Mouse (Mus musculus) erythroblast, embryonic 14.5 days (primary cell): ENCODE results near the gene Dync2li1. TPM values are rescaled to one million over a fixed set of nuclear protein-coding genes. Genes with fewer than 3 reads are reported as not detected.
A peak's percentile ranks its signal among the peaks of the same experiment; 100 is the strongest.

ENCODE experiments used
- H3K27me3 ChIP-seq: 2 replicates; pipeline ENCODE4 v1.6.1; 2012; ENCODE audit warnings: inconsistent platforms; ENCODE audit not compliant: control insufficient read depth
- H3K36me3 ChIP-seq: 2 replicates; pipeline ENCODE4 v1.6.1; 2012; ENCODE audit warnings: mild to moderate bottlenecking, inconsistent platforms; ENCODE audit not compliant: control insufficient read depth
- H3K4me1 ChIP-seq: 2 replicates; pipeline ENCODE4 v1.6.1; 2012; ENCODE audit warnings: inconsistent platforms; ENCODE audit not compliant: control insufficient read depth
- H3K4me3 ChIP-seq: replicated peaks from 2 replicates; pipeline ENCODE3; 2012; ENCODE audit warnings: moderate library complexity, mild to moderate bottlenecking, inconsistent platforms
- H3K9me3 ChIP-seq: 2 replicates; pipeline ENCODE4 v1.6.1; 2012; ENCODE audit warnings: low read length, inconsistent platforms, mixed read lengths; ENCODE audit not compliant: control insufficient read depth
- GATA1 ChIP-seq: IDR thresholded peaks from 2 replicates; pipeline ENCODE4 v1.6.1; 2012; ENCODE audit warnings: low read length, inconsistent platforms, mixed read lengths
- TAL1 ChIP-seq: IDR thresholded peaks from 3 replicates; pipeline ENCODE4 v1.6.1; 2012; ENCODE audit warnings: low read length, inconsistent platforms, mixed read lengths
- polyA plus RNA-seq: library from polyadenylated mRNA; stranded (reverse); fragments of >175 nt; gene quantifications from 2 replicates; pipeline ENCODE4 v1.2.3, GENCODE M21; 2012

Gene Dync2li1
- polyA plus RNA-seq, result not detected in 2 replicates

DNA sequence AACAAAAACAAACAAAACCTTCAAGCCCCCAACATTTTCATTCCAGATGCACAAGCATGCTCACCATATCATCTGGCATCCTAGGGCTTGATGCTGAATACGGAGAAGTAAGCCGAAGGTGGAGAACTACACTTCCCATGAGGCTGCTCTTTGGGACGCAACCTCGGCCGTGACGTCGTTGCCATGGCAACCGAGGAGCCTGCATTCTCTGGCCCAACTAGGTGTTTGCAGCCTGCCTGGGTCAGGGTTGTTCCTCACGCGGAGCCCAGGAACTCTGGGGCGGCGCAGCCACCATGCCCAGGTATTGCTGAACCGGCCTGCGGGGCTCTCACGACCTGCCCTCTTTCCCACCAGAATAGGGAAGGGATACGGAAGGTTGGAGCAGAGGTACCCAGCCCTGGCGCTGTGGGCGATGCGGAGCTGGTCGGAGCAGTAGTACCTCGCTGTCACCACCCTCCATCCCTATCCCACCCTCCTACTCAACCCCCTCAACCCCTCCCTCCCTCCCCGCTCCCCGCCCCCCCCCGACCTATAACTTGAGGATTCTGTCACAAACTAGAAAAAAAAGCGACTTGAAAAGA is at the start of gene Dync2li1:
Gene Dync2li1, plus strand, starts transcription at position 221 of the 581 bp plus-strand sequence.
- Histone ChIP-seq H3K4me3 (peak within 1 kb of the TSS; percentile 53), H3K27me3 (no peaks in the 10 kb centered on the region), H3K36me3 (no peaks in the 10 kb centered on the region), H3K4me1 (peaks cover 4% of the 10 kb centered on the region), H3K9me3 (no peaks in the 10 kb centered on the region)
- TF ChIP-seq TAL1 (no peak), GATA1 (no peak)

DNA sequence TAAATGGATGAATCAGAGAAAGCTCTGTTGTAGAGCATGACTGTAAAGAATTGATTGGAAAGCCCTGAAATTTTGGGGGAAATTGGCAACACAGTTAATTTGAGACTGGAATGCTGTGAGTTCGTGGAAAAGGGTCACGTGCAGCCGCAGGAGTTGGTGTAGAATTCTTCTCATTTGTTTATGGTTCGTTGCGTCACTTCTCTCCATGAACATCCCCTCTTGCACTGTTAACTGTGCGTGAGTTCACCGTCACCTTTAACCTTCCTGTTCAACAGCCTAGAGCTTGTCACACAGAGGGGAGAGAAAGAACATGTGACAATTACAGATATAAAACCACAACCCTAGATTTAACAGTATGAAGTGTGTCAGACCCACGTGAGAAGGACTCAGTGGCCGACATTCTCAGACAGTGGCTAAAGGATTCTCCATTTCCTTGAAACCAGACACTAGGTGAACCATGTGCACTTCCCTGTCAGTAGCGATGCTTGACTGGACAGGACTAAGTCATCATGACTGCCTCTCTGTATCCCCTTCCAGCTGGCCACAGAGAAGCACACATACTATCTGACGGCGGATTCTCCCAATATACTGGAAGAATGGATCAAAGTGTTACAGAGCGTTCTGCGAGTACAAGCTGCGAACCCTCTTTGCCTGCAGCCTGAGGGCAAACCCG is 49.5 kb upstream of the Dync2li1 start:
- no peaks in the 10 kb centered on the region for H3K4me1 ChIP-seq
- no peaks in the 10 kb centered on the region for H3K36me3 ChIP-seq
- H3K9me3 ChIP-seq, result no peaks in the 10 kb centered on the region
- no peak overlapping the region for H3K4me3 ChIP-seq
- no peak for TF ChIP-seq TAL1
- no peak for TF ChIP-seq GATA1
- H3K27me3 ChIP-seq, result no peaks in the 10 kb centered on the region

DNA sequence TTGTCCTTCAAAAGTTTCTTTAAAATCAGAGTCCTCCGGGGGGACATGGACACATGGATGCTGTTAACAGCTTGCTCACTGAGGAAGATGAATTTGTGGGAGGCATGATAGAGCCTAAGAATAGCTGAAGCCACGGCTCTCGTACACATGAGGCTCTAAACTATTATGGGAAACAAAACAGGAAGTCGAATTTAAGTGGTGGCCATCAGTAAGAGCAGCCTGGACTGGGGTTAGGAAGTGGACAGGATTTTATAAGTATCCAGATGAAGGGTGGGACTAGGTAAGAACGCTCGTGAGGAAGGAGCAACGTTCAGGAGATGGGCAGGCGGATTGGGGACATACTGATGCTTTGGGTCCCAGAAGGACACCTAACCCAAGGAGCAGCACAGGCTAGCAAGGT is 47.0 kb upstream of the Dync2li1 start:
- no peaks in the 10 kb centered on the region for H3K36me3 ChIP-seq
- no peak overlapping the region for H3K4me3 ChIP-seq
- no peaks in the 10 kb centered on the region for H3K9me3 ChIP-seq
- H3K27me3 ChIP-seq, result no peaks in the 10 kb centered on the region
- no peaks in the 10 kb centered on the region for H3K4me1 ChIP-seq
- TF ChIP-seq TAL1 (no peak), GATA1 (no peak)

DNA sequence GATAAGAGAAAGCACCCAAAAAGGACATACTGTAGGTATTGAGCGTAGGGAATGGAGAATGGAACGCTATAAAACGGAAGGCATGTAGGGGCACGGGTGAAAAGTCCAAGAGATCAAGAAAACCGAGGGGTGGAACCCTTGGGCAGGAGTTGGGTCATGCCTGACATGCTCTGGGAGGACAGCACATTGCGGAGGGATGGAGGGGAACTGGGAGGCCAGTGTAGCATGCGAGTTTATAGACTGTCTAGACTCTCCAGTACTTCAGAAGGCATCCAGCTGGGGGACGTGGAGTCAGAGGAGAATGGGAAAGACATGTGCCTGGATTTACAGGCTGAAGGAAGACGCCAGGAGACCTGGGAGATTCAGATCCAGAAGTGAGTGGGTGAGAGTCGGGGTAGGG is 46.5 kb upstream of the Dync2li1 start:
- Histone ChIP-seq H3K36me3 (no peaks in the 10 kb centered on the region), H3K4me3 (no peak overlapping the region), H3K4me1 (no peaks in the 10 kb centered on the region), H3K27me3 (no peaks in the 10 kb centered on the region), H3K9me3 (no peaks in the 10 kb centered on the region)
- TF ChIP-seq TAL1, result no peak
- TF ChIP-seq GATA1, result no peak

DNA sequence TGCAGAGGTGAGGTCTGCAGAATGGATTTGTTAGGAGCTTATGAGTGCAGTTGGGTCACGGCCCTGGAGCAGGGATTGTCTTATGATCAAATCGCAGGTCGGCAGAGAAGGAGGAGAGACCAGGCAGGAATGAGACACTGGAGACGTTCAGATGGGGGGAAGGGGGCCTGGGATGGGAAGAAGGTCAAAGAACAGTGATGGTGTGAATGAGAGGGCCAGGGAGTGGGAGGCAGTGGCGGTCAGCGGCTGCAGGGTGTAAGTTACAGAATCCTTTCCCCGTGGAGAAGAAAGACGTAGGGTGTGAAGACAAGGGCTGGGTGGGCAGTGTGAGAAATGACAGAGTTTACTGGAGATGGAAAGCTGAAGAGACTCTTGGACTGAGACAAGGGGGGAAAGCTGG is 45.5 kb upstream of the Dync2li1 start:
- Histone ChIP-seq H3K9me3 (no peaks in the 10 kb centered on the region), H3K4me3 (no peak overlapping the region), H3K27me3 (no peaks in the 10 kb centered on the region), H3K4me1 (no peaks in the 10 kb centered on the region), H3K36me3 (no peaks in the 10 kb centered on the region)
- TF ChIP-seq TAL1 (no peak), GATA1 (no peak)

DNA sequence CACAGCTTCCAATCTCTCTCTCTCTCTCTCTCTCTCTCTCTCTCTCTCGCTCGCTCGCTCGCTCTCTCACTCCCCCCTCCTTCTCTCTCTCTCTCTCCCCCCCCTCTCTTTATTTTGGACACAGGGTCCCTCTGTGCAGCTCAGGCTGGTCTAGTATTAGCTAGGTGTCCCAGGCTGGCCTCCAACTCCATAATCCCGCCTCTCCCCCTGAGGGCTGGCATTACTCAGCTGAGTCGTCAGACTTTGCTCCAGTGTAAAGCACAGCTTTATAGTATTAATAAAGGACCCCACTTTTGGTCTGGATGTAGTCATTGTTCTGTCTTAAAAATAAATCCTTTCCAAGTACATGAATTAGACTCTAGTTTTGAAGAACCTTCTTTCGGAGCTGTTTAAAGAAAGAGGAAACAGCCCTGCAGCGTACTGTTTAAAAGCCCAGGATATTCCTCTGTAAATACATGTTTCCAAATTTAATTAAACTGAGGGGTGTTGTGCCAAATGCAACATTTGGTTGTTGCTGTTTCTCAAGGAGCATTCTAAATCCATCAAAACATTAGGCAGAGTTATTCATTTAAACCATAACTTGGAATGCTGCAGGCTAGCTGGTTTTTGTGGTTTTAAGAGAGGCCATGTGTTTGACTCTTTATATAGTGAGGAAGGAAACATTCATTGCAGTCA is 44.4 kb upstream of the Dync2li1 start:
- Histone ChIP-seq H3K4me1 (no peaks in the 10 kb centered on the region), H3K36me3 (no peaks in the 10 kb centered on the region), H3K4me3 (no peak overlapping the region), H3K27me3 (no peaks in the 10 kb centered on the region), H3K9me3 (no peaks in the 10 kb centered on the region)
- no peak for TF ChIP-seq GATA1
- no peak for TF ChIP-seq TAL1

DNA sequence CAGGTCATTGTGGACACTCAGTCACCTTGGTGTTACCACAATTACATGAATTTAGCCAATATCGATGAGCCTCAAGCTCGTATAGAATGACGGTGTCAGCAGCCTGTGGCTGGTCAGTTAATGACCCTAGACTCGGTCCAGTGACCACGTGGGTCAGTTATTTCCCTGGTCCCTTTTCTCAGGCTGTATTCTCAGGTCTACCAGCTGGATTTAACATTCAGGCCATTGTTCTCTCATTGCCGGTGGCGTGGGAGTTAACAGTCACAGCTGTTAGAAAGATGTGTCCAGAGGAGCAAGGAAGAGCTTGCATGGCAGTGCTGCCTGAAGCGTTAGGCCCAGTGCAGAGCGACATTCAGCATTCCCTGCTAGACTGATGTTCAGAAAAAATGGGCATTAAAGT is 42.2 kb upstream of the Dync2li1 start:
- Histone ChIP-seq H3K4me1 (no peaks in the 10 kb centered on the region), H3K27me3 (no peaks in the 10 kb centered on the region), H3K36me3 (no peaks in the 10 kb centered on the region), H3K9me3 (no peaks in the 10 kb centered on the region), H3K4me3 (no peak overlapping the region)
- TF ChIP-seq TAL1, result no peak
- TF ChIP-seq GATA1, result no peak

DNA sequence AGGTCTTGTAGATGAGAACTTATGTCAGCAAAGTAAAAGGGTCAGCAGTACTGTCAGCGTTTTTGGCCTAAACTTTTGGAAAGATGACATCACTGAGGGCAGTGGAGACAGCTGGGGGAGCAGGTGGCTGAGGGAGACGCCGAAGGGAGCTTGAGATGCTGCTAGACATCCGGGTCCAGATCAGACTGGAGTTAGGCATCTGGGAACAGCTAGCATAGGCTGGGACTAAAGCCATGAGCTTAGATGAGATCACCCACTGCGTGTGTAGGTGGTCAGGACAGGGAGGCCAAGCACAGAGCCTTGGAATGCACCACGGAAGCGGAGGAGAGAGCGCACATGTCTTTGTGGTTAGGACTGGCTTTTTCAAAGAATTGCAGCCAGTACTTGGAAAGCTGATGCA is 41.2 kb upstream of the Dync2li1 start:
- no peak for TF ChIP-seq TAL1
- TF ChIP-seq GATA1, result no peak
- no peaks in the 10 kb centered on the region for H3K27me3 ChIP-seq
- no peaks in the 10 kb centered on the region for H3K36me3 ChIP-seq
- no peaks in the 10 kb centered on the region for H3K4me1 ChIP-seq
- H3K4me3 ChIP-seq, result no peak overlapping the region
- no peaks in the 10 kb centered on the region for H3K9me3 ChIP-seq

DNA sequence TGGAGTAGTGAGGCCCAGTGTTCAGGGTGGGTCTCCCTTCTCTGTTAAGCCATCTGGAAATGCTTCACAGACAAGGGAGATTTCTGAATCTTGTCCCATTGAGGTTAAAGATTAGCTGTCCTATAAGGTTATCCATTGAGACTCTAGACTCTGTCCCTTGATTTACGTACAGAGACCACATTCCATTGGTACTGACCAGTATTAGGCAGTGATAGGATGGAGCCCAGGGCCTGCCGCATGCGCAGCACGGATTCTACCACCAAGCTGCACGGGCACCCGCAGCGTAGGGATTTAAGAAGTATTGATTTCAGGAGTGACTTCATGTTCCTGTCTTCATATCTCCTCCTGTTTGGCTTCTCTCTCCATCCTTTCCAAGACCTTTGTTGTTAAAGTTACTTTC is 36.2 kb upstream of the Dync2li1 start:
- no peaks in the 10 kb centered on the region for H3K9me3 ChIP-seq

More for the DNA sequence above, 36.2 kb upstream of the Dync2li1 start:
- Histone ChIP-seq H3K4me3 (no peak overlapping the region), H3K4me1 (no peaks in the 10 kb centered on the region), H3K27me3 (no peaks in the 10 kb centered on the region), H3K36me3 (no peaks in the 10 kb centered on the region)
- TF ChIP-seq GATA1 (no peak), TAL1 (no peak)
